Mouse (Mus musculus) embryonic facial prominence, embryonic 13.5 days (tissue): ENCODE measurements around the gene Wfikkn2. TPM values are rescaled to one million over a fixed set of nuclear protein-coding genes. Genes with fewer than 3 reads are reported as not detected.

Source experiments
- ATAC-seq: fragments of 200-750 bp; cut with Nextera tagmentation; 2 replicates; pipeline ENCODE4 v1.8.0; 2017; ENCODE audit warnings: low read depth; ENCODE audit not compliant: insufficient number of reproducible peaks, insufficient read depth, low FRiP score, low TSS enrichment
- H3K27ac ChIP-seq: fragments of 300-500 bp; sonication (generic); 2 replicates; pipeline ENCODE4 v1.5.1; 2015; ENCODE audit warnings: moderate library complexity, mild to moderate bottlenecking, inconsistent platforms
- H3K27me3 ChIP-seq: fragments of 300-500 bp; sonication (generic); 2 replicates; pipeline ENCODE4 v1.6.1; 2015; ENCODE audit warnings: mild to moderate bottlenecking, inconsistent platforms
- H3K36me3 ChIP-seq: fragments of 300-500 bp; sonication (generic); 2 replicates; pipeline ENCODE4 v1.6.1; 2015; ENCODE audit warnings: mild to moderate bottlenecking, inconsistent platforms
- H3K4me1 ChIP-seq: fragments of 300-500 bp; sonication (generic); 2 replicates; pipeline ENCODE4 v1.6.1; 2015; ENCODE audit warnings: inconsistent platforms
- H3K4me2 ChIP-seq: fragments of 300-500 bp; sonication (generic); 2 replicates; pipeline ENCODE4 v1.6.1; 2015; ENCODE audit warnings: moderate library complexity, mild to moderate bottlenecking, inconsistent platforms
- H3K4me3 ChIP-seq: fragments of 300-500 bp; sonication (generic); 2 replicates; pipeline ENCODE4 v1.5.1; 2015; ENCODE audit warnings: mild to moderate bottlenecking, inconsistent platforms
- H3K9ac ChIP-seq: fragments of 300-500 bp; sonication (generic); 2 replicates; pipeline ENCODE4 v1.6.1; 2015; ENCODE audit warnings: mild to moderate bottlenecking, inconsistent platforms
- H3K9me3 ChIP-seq: fragments of 300-500 bp; sonication (generic); 2 replicates; pipeline ENCODE4 v1.6.1; 2016; ENCODE audit warnings: inconsistent platforms
- WGBS: fragments of 180-500 bp; shearing (Covaris S2); methylation state at CpG from one replicate; pipeline ENCODE4 v1.1.7; 2015; ENCODE audit warnings: mixed read lengths; 5-methylcytosine and 5-hydroxymethylcytosine counted together
- polyA plus RNA-seq: library from polyadenylated mRNA; unstranded; fragments of >200 nt; fragmentation: Nextera tagmentation; extraction: Ambion mirVana; gene quantifications from 2 replicates; pipeline ENCODE4 v1.2.1, GENCODE M21; 2015

Wfikkn2 gene
- polyA plus RNA-seq, 1 experiment from 2014 or later: 9.8 TPM

- Histone ChIP-seq H3K9me3 (no peaks in the 10 kb centered on the region), H3K27me3 (no peaks in the 10 kb centered on the region), H3K4me3 (no peak overlapping the region), H3K9ac (no peak overlapping the region), H3K4me1 (peaks cover 12% of the 10 kb centered on the region), H3K27ac (no peak overlapping the region), H3K36me3 (no peaks in the 10 kb centered on the region; the same call in 1 of the 2 replicates), H3K4me2 (no peak overlapping the region)
- ATAC-seq: no peak
- WGBS: 92% methylated on average over 12 of the region's 12 CpGs
Observed at GRCm38 (mm10) chr11:94234380-94234779, 11.4 kb downstream of the Wfikkn2 start.

GRCm38 (mm10) chr11:94233405-94233804 lies 12.4 kb downstream of the Wfikkn2 start:
- Histone ChIP-seq H3K27me3 (no peaks in the 10 kb centered on the region), H3K4me2 (no peak overlapping the region), H3K9ac (no peak overlapping the region), H3K36me3 (no peaks in the 10 kb centered on the region; the same call in 1 of the 2 replicates), H3K27ac (no peak overlapping the region), H3K4me1 (peaks cover 19% of the 10 kb centered on the region), H3K4me3 (no peak overlapping the region), H3K9me3 (no peaks in the 10 kb centered on the region)
- WGBS: 74% methylated on average over 6 of the region's 6 CpGs
- ATAC-seq: no peak

GRCm38 (mm10) chr11:94231821-94232552 lies 13.8 kb downstream of the Wfikkn2 start:
- no peaks in the 10 kb centered on the region for H3K27me3 ChIP-seq
- H3K36me3 ChIP-seq: no peaks in the 10 kb centered on the region
- 72% methylated on average over 19 of the region's 19 CpGs for whole genome bisulfite sequencing
- H3K4me2 ChIP-seq: no peak overlapping the region
- no peak overlapping the region for H3K27ac ChIP-seq
- no peak for ATAC-seq
- H3K4me1 ChIP-seq: peaks cover 28% of the 10 kb centered on the region
- H3K9ac ChIP-seq: 0 out of 2 replicates have a peak overlapping the region, but pooled peaks have one; percentile 46
- no peak overlapping the region for H3K4me3 ChIP-seq
- H3K9me3 ChIP-seq: no peaks in the 10 kb centered on the region

GRCm38 (mm10) chr11:94230244-94230643 lies 15.6 kb downstream of the Wfikkn2 start:
- no peaks in the 10 kb centered on the region for H3K27me3 ChIP-seq
- H3K9me3 ChIP-seq: no peaks in the 10 kb centered on the region
- peaks cover 19% of the 10 kb centered on the region for H3K4me1 ChIP-seq
- no peak overlapping the region for H3K9ac ChIP-seq
- no peaks in the 10 kb centered on the region for H3K36me3 ChIP-seq
- no peak overlapping the region for H3K4me2 ChIP-seq
- 81% methylated on average over 8 of the region's 8 CpGs for WGBS
- H3K27ac ChIP-seq: no peak overlapping the region
- no peak overlapping the region for H3K4me3 ChIP-seq
- ATAC-seq: no peak

GRCm38 (mm10) chr11:94229207-94229960 lies 16.4 kb downstream of the Wfikkn2 start:
- Histone ChIP-seq H3K4me2 (no peak overlapping the region), H3K4me3 (no peak overlapping the region), H3K27ac (no peak overlapping the region), H3K4me1 (peaks cover 19% of the 10 kb centered on the region), H3K9ac (no peak overlapping the region), H3K27me3 (no peaks in the 10 kb centered on the region), H3K9me3 (no peaks in the 10 kb centered on the region), H3K36me3 (no peaks in the 10 kb centered on the region)
- ATAC-seq: no peak
- 89% methylated on average over 5 of the region's 5 CpGs for WGBS

GRCm38 (mm10) chr11:94228416-94228815 lies 17.4 kb downstream of the Wfikkn2 start:
- H3K36me3 ChIP-seq: no peaks in the 10 kb centered on the region
- peak overlapping the region; percentile 16 for H3K4me2 ChIP-seq
- H3K9ac ChIP-seq: no peak overlapping the region; the same call in 1 of the 2 replicates
- ATAC-seq: no peak
- peak overlapping the region; percentile 55 for H3K27ac ChIP-seq
- 17% methylated on average over 9 of the region's 9 CpGs for WGBS
- H3K4me1 ChIP-seq: peaks cover 19% of the 10 kb centered on the region
- H3K27me3 ChIP-seq: no peaks in the 10 kb centered on the region
- H3K4me3 ChIP-seq: no peak overlapping the region
- H3K9me3 ChIP-seq: no peaks in the 10 kb centered on the region

GRCm38 (mm10) chr11:94225985-94226384 lies 19.8 kb downstream of the Wfikkn2 start:
- Histone ChIP-seq H3K27me3 (no peaks in the 10 kb centered on the region), H3K27ac (0 out of 2 replicates have a peak overlapping the region, but pooled peaks have one; percentile 22), H3K4me2 (no peak overlapping the region), H3K4me3 (no peak overlapping the region), H3K9ac (no peak overlapping the region), H3K4me1 (peaks cover 19% of the 10 kb centered on the region), H3K36me3 (no peaks in the 10 kb centered on the region), H3K9me3 (no peaks in the 10 kb centered on the region)
- 24% methylated on average over 7 of the region's 7 CpGs for WGBS
- ATAC-seq: no peak

- Histone ChIP-seq H3K9ac (no peak overlapping the region), H3K27ac (no peak overlapping the region), H3K4me1 (peaks cover 9% of the 10 kb centered on the region), H3K9me3 (no peaks in the 10 kb centered on the region), H3K27me3 (no peaks in the 10 kb centered on the region), H3K36me3 (no peaks in the 10 kb centered on the region), H3K4me3 (no peak overlapping the region), H3K4me2 (no peak overlapping the region)
- 77% methylated on average over 9 of the region's 9 CpGs for WGBS
- ATAC-seq: no peak
Observed at GRCm38 (mm10) chr11:94223531-94223930, 22.3 kb downstream of the Wfikkn2 start.

- H3K4me1 ChIP-seq: peaks cover 5% of the 10 kb centered on the region
- no peak overlapping the region for H3K4me2 ChIP-seq
- WGBS: 93% methylated on average over 7 of the region's 7 CpGs
- no peaks in the 10 kb centered on the region for H3K9me3 ChIP-seq
- no peaks in the 10 kb centered on the region for H3K27me3 ChIP-seq
- no peak for ATAC-seq
- H3K4me3 ChIP-seq: no peak overlapping the region
- H3K9ac ChIP-seq: no peak overlapping the region
- no peaks in the 10 kb centered on the region for H3K36me3 ChIP-seq
- no peak overlapping the region for H3K27ac ChIP-seq
Observed at GRCm38 (mm10) chr11:94221257-94221656, 24.5 kb downstream of the Wfikkn2 start.

GRCm38 (mm10) chr11:94216247-94216646 lies 29.6 kb downstream of the Wfikkn2 start:
- WGBS: 51% methylated on average over 2 of the region's 2 CpGs

GRCm38 (mm10) chr11:94215581-94215980 lies 30.2 kb downstream of the Wfikkn2 start:
- ATAC-seq: no peak
- H3K4me2 ChIP-seq: no peak overlapping the region
- 98% methylated on average over 3 of the region's 3 CpGs for WGBS
- H3K4me3 ChIP-seq: no peak overlapping the region
- H3K4me1 ChIP-seq: peaks cover 20% of the 10 kb centered on the region
- no peak overlapping the region for H3K27ac ChIP-seq
- no peaks in the 10 kb centered on the region for H3K9me3 ChIP-seq
- peaks cover 11% of the 10 kb centered on the region for H3K36me3 ChIP-seq
- H3K9ac ChIP-seq: no peak overlapping the region
- H3K27me3 ChIP-seq: no peaks in the 10 kb centered on the region

More at GRCm38 (mm10) chr11:94216247-94216646, 29.6 kb downstream of the Wfikkn2 start:
- no peak overlapping the region for H3K4me3 ChIP-seq
- peaks cover 20% of the 10 kb centered on the region for H3K4me1 ChIP-seq
- H3K27ac ChIP-seq: no peak overlapping the region
- peaks cover 11% of the 10 kb centered on the region for H3K36me3 ChIP-seq
- no peak overlapping the region for H3K4me2 ChIP-seq
- no peak for ATAC-seq
- H3K27me3 ChIP-seq: no peaks in the 10 kb centered on the region
- no peaks in the 10 kb centered on the region for H3K9me3 ChIP-seq
- no peak overlapping the region for H3K9ac ChIP-seq
